8 mouse cellular contexts compared by ENCODE assay signal in the genomic region with DNA sequence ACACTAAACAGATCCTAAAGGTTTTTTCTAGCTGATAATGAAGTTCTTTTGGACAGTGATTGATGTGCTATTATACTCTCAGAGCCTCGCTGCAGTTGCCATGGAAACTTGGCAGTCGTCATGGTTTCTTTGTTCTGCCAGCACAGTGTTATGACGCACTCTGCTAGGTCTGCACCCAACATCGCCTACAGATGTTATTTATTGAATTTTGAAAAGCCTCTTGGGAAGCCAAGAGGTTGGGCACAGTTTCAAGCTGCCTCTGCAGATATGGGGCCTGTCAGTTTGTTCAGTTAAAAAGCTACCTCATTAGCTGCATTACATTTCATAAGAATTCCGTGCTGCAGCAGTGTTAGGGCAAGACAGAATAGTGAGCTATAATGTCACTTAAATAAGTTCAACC.
DNase-seq lines count a peak whose midpoint lies in the region; ATAC-seq lines count a peak whose summit lies in the region.

No protein-coding gene starts in this region.

- no peaks in the 10 kb centered on the region for H3K36me3 ChIP-seq in forebrain, embryonic 13.5 days (ENCODE audit: poor library complexity, severe bottlenecking)

- intact Hi-C loops in heart, postnatal 10 days (cut with DNase I), result no loop called here

- ATAC-seq in forebrain, embryonic 13.5 days, result peak; percentile 98

- H3K9ac ChIP-seq in forebrain, embryonic 13.5 days, result no peak overlapping the region

- no peaks in the 10 kb centered on the region for H3K27me3 ChIP-seq in forebrain, embryonic 13.5 days

- H3K4me3 ChIP-seq in forebrain, embryonic 13.5 days, result no peak overlapping the region

- peak overlapping the region; percentile 34; the same call in 1 of the 2 replicates for H3K4me2 ChIP-seq in forebrain, embryonic 13.5 days

- H3K4me1 ChIP-seq in forebrain, embryonic 13.5 days, result peaks cover 51% of the 10 kb centered on the region

- no peaks in the 10 kb centered on the region for H3K9me3 ChIP-seq in forebrain, embryonic 13.5 days (replicated peaks)

- DNase-seq in CD4-positive, CD25-positive, alpha-beta regulatory T cell, adult 2 months (ENCODE audit: low read depth, low spot score), result peak; percentile 54
- peak; percentile 40 to 48 for DNase-seq in adrenal gland, postnatal 4 days (ENCODE audit: low spot score in 2 of 2)
- DNase-seq in heart, postnatal 10 days, result peak; percentile 84 to 91
- DNase-seq in kidney, postnatal 25 days, result peak; percentile 76 to 86
- DNase-seq in lung, adult 18-20 months, result peak; percentile 69 to 79
- DNase-seq in ovary, adult 18-20 months (ENCODE audit: low spot score), result peak; percentile 68
- no peak for DNase-seq in thymus, postnatal 25 days

- 0% methylated on average over 5 of the region's 5 CpGs for WGBS in forebrain, embryonic 13.5 days

- H3K27ac ChIP-seq in forebrain, embryonic 13.5 days, result peak overlapping the region; percentile 92
